Mouse (Mus musculus): ENCODE measurements at regions not wholly inside any gene's neighbourhood (a gene's known extent, or its start where the extent isn't known, plus 50 kb on each side); places are given as distances from the start of the nearest gene placed in this dataset.

- TF ChIP-seq GATA1 (IDR thresholded peaks at IDR 0.05; ENCODE audit: borderline replicate concordance, low read length) (no peak), FLI1 (IDR thresholded peaks at IDR 0.05; ENCODE audit: low read length) (no peak)
These were observed 665.6 kb upstream of the 4930452B06Rik start for GRCm38 (mm10) chr14:9331593-9331992.
